Mouse (Mus musculus) olfactory bulb, adult 2 months (tissue): ENCODE measurements around the gene Timp3.

ENCODE experiments used
- CTCF ChIP-seq: fragments of 200-500 bp; IDR thresholded peaks from 2 replicates; pipeline ENCODE4 v1.5.1; 2012; ENCODE audit warnings: low read depth, mild to moderate bottlenecking, low read length, moderate library complexity; ENCODE audit not compliant: insufficient read depth
- POLR2A ChIP-seq: fragments of 200-500 bp; IDR thresholded peaks from 2 replicates; pipeline ENCODE4 v1.6.1; 2012; ENCODE audit warnings: mild to moderate bottlenecking, low read depth, low read length, moderate library complexity; ENCODE audit not compliant: insufficient read depth

DNA sequence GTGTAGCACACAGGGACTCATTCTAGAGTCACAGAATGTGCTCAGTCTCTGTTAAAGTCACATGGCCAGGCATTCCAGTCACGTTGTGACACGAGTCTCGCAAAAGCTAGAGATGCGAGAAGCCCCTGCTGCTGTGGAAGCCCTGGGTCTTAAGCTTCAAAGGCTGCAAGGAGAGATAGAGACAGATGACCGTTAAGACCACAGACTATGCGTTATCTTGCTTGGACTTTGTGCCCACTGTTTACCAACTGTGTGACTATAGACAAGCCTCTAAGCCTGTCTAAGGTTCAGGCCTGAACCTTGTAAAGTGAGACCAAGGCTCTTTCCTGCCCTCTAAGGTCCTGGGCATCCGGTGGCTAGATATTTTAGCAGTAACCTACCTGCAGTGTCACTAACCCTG, 42.5 kb downstream of the Timp3 start:
- TF ChIP-seq CTCF (no peak), POLR2A (no peak)
